Comparison of ENCODE assay signal across 10 mouse cellular contexts in the genomic region with DNA sequence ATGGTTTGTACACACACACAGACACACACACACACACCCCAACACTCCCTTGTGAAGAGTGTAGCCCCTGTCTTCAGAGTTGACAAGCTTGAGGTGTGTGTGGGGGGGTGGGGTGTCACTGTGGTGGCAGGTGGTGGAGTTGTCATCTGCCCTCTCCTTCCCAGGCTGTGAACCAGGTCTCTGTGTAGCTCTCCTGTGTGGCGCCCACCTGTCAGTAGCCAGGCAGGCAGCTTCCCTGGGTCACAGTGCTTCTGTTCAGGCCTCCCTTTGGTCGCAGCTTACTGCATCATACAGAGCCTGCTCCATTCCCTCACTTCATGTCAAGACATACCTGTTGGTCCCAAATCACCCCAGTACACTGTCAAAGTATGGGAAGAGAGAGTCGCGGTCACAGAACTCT.
"Had no signal": no experiment of that assay in that cellular context is flagged by ENCODE, and none has a peak within 500 bp of the region (broad histone marks: within the 10 kb centered on the region; RNA-seq: fewer than 3 reads in every experiment).

No protein-coding gene starts in this region.

- DNase-seq: kidney, postnatal 14 days; lung, embryonic 14.5 days; lung, postnatal 10 days had no signal

- H3K9me3 ChIP-seq: kidney, embryonic 15.5 days; megakaryocyte, embryonic 14.5 days; midbrain, embryonic 15.5 days; neural tube, embryonic 12.5 days had no signal

- H3K9ac ChIP-seq: kidney, embryonic 15.5 days; limb, embryonic 12.5 days; lung, embryonic 14.5 days; midbrain, embryonic 15.5 days; neural tube, embryonic 12.5 days had no signal

- H3K4me3 ChIP-seq: kidney, embryonic 15.5 days; limb, embryonic 12.5 days; megakaryocyte, embryonic 14.5 days; midbrain, embryonic 15.5 days; neural tube, embryonic 12.5 days had no signal

- H3K27me3 ChIP-seq: kidney, embryonic 15.5 days; limb, embryonic 12.5 days; megakaryocyte, embryonic 14.5 days; midbrain, embryonic 15.5 days; neural tube, embryonic 12.5 days had no signal

- H3K36me3 ChIP-seq: kidney, embryonic 15.5 days; midbrain, embryonic 15.5 days; neural tube, embryonic 12.5 days had no signal

- H3K4me2 ChIP-seq: kidney, embryonic 15.5 days; limb, embryonic 12.5 days; lung, embryonic 14.5 days; midbrain, embryonic 11.5 days; midbrain, embryonic 15.5 days; neural tube, embryonic 12.5 days had no signal

- ATAC-seq: midbrain, embryonic 15.5 days had no signal

- H3K27ac ChIP-seq: kidney, embryonic 15.5 days; limb, embryonic 12.5 days; macrophage; midbrain, embryonic 15.5 days; neural tube, embryonic 12.5 days had no signal

- H3K4me1 ChIP-seq: kidney, embryonic 15.5 days; limb, embryonic 12.5 days; midbrain, embryonic 15.5 days; neural tube, embryonic 12.5 days had no signal
